Mouse (Mus musculus) liver, embryonic 16.5 days (tissue): ENCODE measurements around the gene Nol4l. TPM values are rescaled to one million over a fixed set of nuclear protein-coding genes. Genes with fewer than 3 reads are reported as not detected.

Experiments
- ATAC-seq: fragments of 200-750 bp; cut with Nextera tagmentation; 2 replicates; pipeline ENCODE4 v1.8.0; 2017; ENCODE audit warnings: low read depth, mild to moderate bottlenecking, moderate number of reproducible peaks, moderate library complexity
- H3K27ac ChIP-seq: fragments of 300-500 bp; sonication (generic); 2 replicates; pipeline ENCODE4 v1.5.1; 2014; ENCODE audit warnings: mild to moderate bottlenecking, low read length
- H3K27me3 ChIP-seq: fragments of 300-500 bp; sonication (generic); 2 replicates; pipeline ENCODE4 v1.6.1; 2014; ENCODE audit warnings: low read depth, low read length, mixed read lengths; ENCODE audit not compliant: control insufficient read depth, insufficient read depth
- H3K36me3 ChIP-seq: fragments of 300-500 bp; sonication (generic); 2 replicates; pipeline ENCODE4 v1.6.1; 2014; ENCODE audit warnings: mild to moderate bottlenecking; ENCODE audit not compliant: control insufficient read depth, insufficient read depth
- H3K4me1 ChIP-seq: fragments of 300-500 bp; sonication (generic); 2 replicates; pipeline ENCODE4 v1.6.1; 2014; ENCODE audit warnings: low read depth, low read length, mixed read lengths; ENCODE audit not compliant: control insufficient read depth
- H3K4me2 ChIP-seq: fragments of 300-500 bp; sonication (generic); 2 replicates; pipeline ENCODE4 v1.6.1; 2014; ENCODE audit warnings: low read depth, low read length, mixed read lengths
- H3K4me3 ChIP-seq: fragments of 300-500 bp; sonication (generic); 2 replicates; pipeline ENCODE4 v1.5.1; 2014; ENCODE audit warnings: low read depth, mild to moderate bottlenecking, low read length
- H3K9ac ChIP-seq: fragments of 300-500 bp; sonication (generic); 2 replicates; pipeline ENCODE4 v1.6.1; 2014; ENCODE audit warnings: low read depth, low read length
- H3K9me3 ChIP-seq: fragments of 300-500 bp; sonication (generic); replicated peaks from 2 replicates; pipeline ENCODE4 v1.6.1; 2016; ENCODE audit warnings: low read length; ENCODE audit not compliant: control insufficient read depth
- WGBS: fragments of 180-500 bp; shearing (Covaris S2); extraction: QIAGEN DNeasy Blood & Tissue Kit; methylation state at CpG from one replicate; pipeline ENCODE4 v1.1.7; 2014; ENCODE audit not compliant: insufficient replicate concordance; 5-methylcytosine and 5-hydroxymethylcytosine counted together
- polyA plus RNA-seq: library from polyadenylated mRNA; unstranded; fragments of >200 nt; fragmentation: Nextera tagmentation; extraction: Ambion mirVana; gene quantifications from 2 replicates; pipeline ENCODE4 v1.2.1, GENCODE M21; 2015

Nol4l gene
- polyA plus RNA-seq, 1 experiment from 2014 or later, result 4.3 TPM

GRCm38 (mm10) chr2:153432492-153432891, 97.3 kb downstream of the Nol4l start:
- H3K27ac ChIP-seq, result no peak overlapping the region
- WGBS, result 56% methylated on average over 7 of the region's 7 CpGs
- H3K27me3 ChIP-seq, result no peaks in the 10 kb centered on the region
- no peak overlapping the region for H3K4me2 ChIP-seq
- H3K36me3 ChIP-seq, result peaks cover 2% of the 10 kb centered on the region; the same call in 1 of the 2 replicates
- peaks cover 35% of the 10 kb centered on the region for H3K4me1 ChIP-seq
- H3K4me3 ChIP-seq, result no peak overlapping the region
- ATAC-seq, result no peak
- H3K9me3 ChIP-seq, result no peaks in the 10 kb centered on the region
- no peak overlapping the region for H3K9ac ChIP-seq

- Histone ChIP-seq H3K9ac (no peak overlapping the region), H3K27me3 (no peaks in the 10 kb centered on the region), H3K4me3 (no peak overlapping the region), H3K4me1 (peaks cover 32% of the 10 kb centered on the region), H3K36me3 (no peaks in the 10 kb centered on the region; the same call in 1 of the 2 replicates), H3K27ac (no peak overlapping the region), H3K4me2 (no peak overlapping the region), H3K9me3 (no peaks in the 10 kb centered on the region)
- ATAC-seq, result no peak
- 90% methylated on average over 1 of the region's 1 CpGs for WGBS
These were observed 99.2 kb downstream of the Nol4l start for GRCm38 (mm10) chr2:153430571-153430970.

- H3K4me2 ChIP-seq, result no peak overlapping the region
- H3K4me3 ChIP-seq, result no peak overlapping the region
- H3K9me3 ChIP-seq, result no peaks in the 10 kb centered on the region
- H3K36me3 ChIP-seq, result no peaks in the 10 kb centered on the region; the same call in 1 of the 2 replicates
- no peaks in the 10 kb centered on the region for H3K27me3 ChIP-seq
- H3K9ac ChIP-seq, result no peak overlapping the region
- no peak for ATAC-seq
- no peak overlapping the region for H3K27ac ChIP-seq
- WGBS, result 63% methylated on average over 2 of the region's 2 CpGs
- peaks cover 28% of the 10 kb centered on the region for H3K4me1 ChIP-seq
These were observed 101.3 kb downstream of the Nol4l start for GRCm38 (mm10) chr2:153428485-153428884.

GRCm38 (mm10) chr2:153426931-153427330, 102.8 kb downstream of the Nol4l start:
- Histone ChIP-seq H3K9me3 (no peaks in the 10 kb centered on the region), H3K9ac (no peak overlapping the region), H3K4me1 (peaks cover 28% of the 10 kb centered on the region), H3K27me3 (no peaks in the 10 kb centered on the region), H3K36me3 (no peaks in the 10 kb centered on the region; the same call in 1 of the 2 replicates), H3K27ac (peak overlapping the region; percentile 34; the same call in 1 of the 2 replicates), H3K4me2 (no peak overlapping the region), H3K4me3 (no peak overlapping the region)
- ATAC-seq, result peak; percentile 65
- 12% methylated on average over 2 of the region's 2 CpGs for WGBS

- Histone ChIP-seq H3K4me1 (peaks cover 28% of the 10 kb centered on the region), H3K9ac (no peak overlapping the region), H3K36me3 (no peaks in the 10 kb centered on the region; the same call in 1 of the 2 replicates), H3K4me3 (no peak overlapping the region), H3K27ac (no peak overlapping the region), H3K4me2 (no peak overlapping the region), H3K9me3 (no peaks in the 10 kb centered on the region), H3K27me3 (no peaks in the 10 kb centered on the region)
- 84% methylated on average over 9 of the region's 9 CpGs for WGBS
- no peak for ATAC-seq
These were observed 103.6 kb downstream of the Nol4l start for GRCm38 (mm10) chr2:153425998-153426670.

GRCm38 (mm10) chr2:153425124-153425844, 104.5 kb downstream of the Nol4l start:
- no peak overlapping the region for H3K27ac ChIP-seq
- no peak overlapping the region for H3K4me2 ChIP-seq
- H3K4me1 ChIP-seq, result peaks cover 28% of the 10 kb centered on the region
- no peak overlapping the region for H3K4me3 ChIP-seq
- H3K27me3 ChIP-seq, result no peaks in the 10 kb centered on the region
- no peak for ATAC-seq
- H3K9me3 ChIP-seq, result no peaks in the 10 kb centered on the region
- no peak overlapping the region for H3K9ac ChIP-seq
- WGBS, result 62% methylated on average over 4 of the region's 4 CpGs
- peaks cover 6% of the 10 kb centered on the region; the same call in 1 of the 2 replicates for H3K36me3 ChIP-seq

GRCm38 (mm10) chr2:153424557-153424956, 105.2 kb downstream of the Nol4l start:
- peaks cover 10% of the 10 kb centered on the region; the same call in 1 of the 2 replicates for H3K36me3 ChIP-seq
- no peak overlapping the region for H3K27ac ChIP-seq
- H3K4me1 ChIP-seq, result peaks cover 28% of the 10 kb centered on the region
- no peak overlapping the region for H3K9ac ChIP-seq
- WGBS, result 58% methylated on average over 8 of the region's 8 CpGs
- H3K9me3 ChIP-seq, result no peaks in the 10 kb centered on the region
- peak; percentile 17; the same call in 1 of the 2 replicates for ATAC-seq
- H3K27me3 ChIP-seq, result no peaks in the 10 kb centered on the region
- no peak overlapping the region for H3K4me3 ChIP-seq
- H3K4me2 ChIP-seq, result no peak overlapping the region

- Histone ChIP-seq H3K4me1 (peaks cover 27% of the 10 kb centered on the region), H3K27me3 (no peaks in the 10 kb centered on the region), H3K36me3 (peaks cover 14% of the 10 kb centered on the region; the same call in 1 of the 2 replicates), H3K27ac (no peak overlapping the region), H3K4me3 (no peak overlapping the region), H3K9me3 (no peaks in the 10 kb centered on the region), H3K9ac (no peak overlapping the region), H3K4me2 (no peak overlapping the region)
- ATAC-seq, result no peak
- WGBS, result 82% methylated on average over 3 of the region's 3 CpGs
These were observed 106.7 kb downstream of the Nol4l start for GRCm38 (mm10) chr2:153423113-153423512.

GRCm38 (mm10) chr2:153422051-153422450, 107.7 kb downstream of the Nol4l start:
- WGBS, result 65% methylated on average over 5 of the region's 5 CpGs
- Histone ChIP-seq H3K4me1 (peaks cover 20% of the 10 kb centered on the region), H3K4me2 (no peak overlapping the region), H3K36me3 (peaks cover 25% of the 10 kb centered on the region), H3K4me3 (no peak overlapping the region), H3K27me3 (no peaks in the 10 kb centered on the region), H3K9ac (no peak overlapping the region), H3K9me3 (no peaks in the 10 kb centered on the region), H3K27ac (no peak overlapping the region)
- ATAC-seq, result no peak
